Mouse (Mus musculus) kidney, adult 2 months (tissue): ENCODE data around the gene Rapgef2.

Experiments used
- CTCF ChIP-seq: fragments of 200-500 bp; conservative IDR thresholded peaks from 2 replicates; pipeline ENCODE4 v1.5.1; 2011; ENCODE audit warnings: low read depth, mild to moderate bottlenecking, control low read depth, low read length, moderate library complexity, mixed read lengths; ENCODE audit not compliant: insufficient read depth, insufficient read length
- POLR2A ChIP-seq: fragments of 200-500 bp; IDR thresholded peaks from one replicate; pipeline ENCODE4 v1.6.1; 2011; ENCODE audit warnings: low read depth, low read length, control low read depth

GRCm38 (mm10) chr3:79193001-79193400, 93.3 kb downstream of the Rapgef2 start:
- no peak for TF ChIP-seq CTCF
- TF ChIP-seq POLR2A, result no peak
